Mouse (Mus musculus): Measurements from ENCODE around the gene Tmc5.

The Tmc5 gene

DNA sequence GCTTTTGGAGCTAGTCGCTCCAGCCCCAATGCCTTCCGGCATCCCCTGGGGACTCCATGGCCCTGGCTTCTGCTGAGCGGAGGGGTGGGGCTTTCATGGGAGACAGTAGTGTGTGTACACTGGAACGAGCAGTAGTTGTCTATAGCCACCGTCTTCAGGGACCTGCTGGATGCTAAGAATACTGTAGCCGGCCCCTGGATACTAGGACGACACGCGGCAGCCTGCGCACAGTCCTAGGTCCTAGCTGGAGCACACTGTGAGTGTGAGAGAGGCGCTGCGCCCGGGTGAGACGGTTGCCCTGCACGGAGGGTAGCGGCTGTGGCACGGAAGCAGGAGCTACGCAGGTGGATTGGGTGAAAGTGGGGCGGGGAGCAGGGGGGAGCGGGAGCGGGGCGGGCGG is at the start of gene Tmc5:
Tmc5 (plus strand) TSS at position 97 of the 400 bp plus-strand sequence.
- DNase-seq (ENCODE audit: low read depth in 2 of 2, low spot score in 2 of 2), result no peak

DNA sequence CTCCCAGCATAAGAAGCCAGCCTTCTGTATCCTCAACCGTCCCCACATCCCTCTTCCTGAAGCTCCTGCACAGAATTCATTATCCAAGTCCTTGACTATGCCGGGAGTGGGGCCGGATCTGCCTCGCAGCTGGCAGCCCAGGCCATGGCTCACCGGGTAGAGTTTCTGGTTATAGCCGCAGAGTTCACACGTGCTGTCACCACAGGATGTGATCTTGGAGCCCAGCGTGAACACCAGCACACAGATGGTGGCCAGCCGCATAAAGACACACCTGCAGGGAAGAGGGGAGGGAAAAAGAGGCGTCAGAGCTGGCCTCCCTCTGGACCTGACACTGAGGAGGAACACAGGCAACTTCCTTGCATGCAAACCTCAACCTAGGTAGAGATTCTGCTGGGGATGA is 49.6 kb upstream of the Tmc5 start:
- no peak for DNase-seq (ENCODE audit: low read depth in 2 of 2, low spot score in 2 of 2)

DNA sequence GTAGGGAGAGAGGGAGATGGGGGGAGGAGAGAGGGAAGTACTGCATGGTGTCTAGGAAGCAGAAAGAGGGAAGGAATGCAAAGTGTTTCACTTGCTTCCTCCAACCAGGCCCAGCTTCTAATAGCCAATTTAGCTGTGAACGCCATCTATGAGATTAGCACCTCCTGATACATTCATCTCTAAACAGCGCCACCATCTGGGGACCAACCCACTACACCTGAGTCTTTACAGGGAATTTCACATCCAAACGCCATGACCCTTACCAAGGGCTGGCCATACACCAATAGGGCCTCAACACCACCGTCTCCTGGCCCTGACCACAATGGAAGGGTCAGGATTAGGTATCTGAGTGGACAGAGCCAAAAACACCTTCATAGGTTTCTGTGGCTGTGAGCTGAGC is 43.2 kb upstream of the Tmc5 start:
- DNase-seq (ENCODE audit: low read depth in 2 of 2, low spot score in 2 of 2), result no peak

DNA sequence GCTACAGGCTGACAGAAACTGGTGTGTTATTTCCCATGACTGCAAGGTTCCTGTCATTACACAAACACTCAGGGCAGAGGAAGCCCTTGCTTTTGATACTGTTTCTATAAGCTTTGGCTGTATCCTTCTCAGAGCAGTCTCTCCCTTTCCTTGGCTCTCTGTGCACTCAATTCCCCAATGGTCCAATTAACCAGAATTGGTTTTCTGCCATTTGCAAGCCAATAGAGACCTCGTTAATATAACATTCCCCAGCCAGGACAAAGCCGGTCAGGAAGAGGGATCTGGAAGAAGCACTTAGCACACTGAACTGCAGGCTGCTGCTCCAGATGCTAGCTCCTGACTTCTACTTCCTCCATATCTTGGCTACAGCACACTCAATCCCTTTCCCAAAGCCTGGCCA is 42.8 kb upstream of the Tmc5 start:
- no peak for DNase-seq (ENCODE audit: low read depth in 2 of 2, low spot score in 2 of 2)

DNA sequence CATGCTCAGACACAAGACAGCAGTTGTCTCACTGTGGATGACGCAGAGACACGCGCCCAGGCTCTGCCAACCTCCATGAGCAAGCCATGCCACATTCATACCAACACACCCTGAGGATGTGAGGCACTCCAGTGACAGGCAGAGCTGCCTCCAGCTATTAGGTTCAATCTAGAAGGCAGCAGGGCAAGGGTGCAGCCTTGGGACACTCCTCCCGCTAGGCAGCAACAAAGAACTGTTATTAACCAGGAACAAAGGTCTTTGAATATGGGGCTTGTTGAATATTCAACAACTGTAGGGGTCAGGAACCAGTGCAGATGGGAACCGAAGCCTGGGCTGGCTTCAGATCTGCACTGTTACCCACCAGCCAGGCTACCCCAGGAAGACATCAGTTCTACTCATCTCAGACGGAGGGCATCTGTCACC is 28.0 kb upstream of the Tmc5 start:
- DNase-seq (ENCODE audit: low read depth in 2 of 2, low spot score in 2 of 2), result no peak

DNA sequence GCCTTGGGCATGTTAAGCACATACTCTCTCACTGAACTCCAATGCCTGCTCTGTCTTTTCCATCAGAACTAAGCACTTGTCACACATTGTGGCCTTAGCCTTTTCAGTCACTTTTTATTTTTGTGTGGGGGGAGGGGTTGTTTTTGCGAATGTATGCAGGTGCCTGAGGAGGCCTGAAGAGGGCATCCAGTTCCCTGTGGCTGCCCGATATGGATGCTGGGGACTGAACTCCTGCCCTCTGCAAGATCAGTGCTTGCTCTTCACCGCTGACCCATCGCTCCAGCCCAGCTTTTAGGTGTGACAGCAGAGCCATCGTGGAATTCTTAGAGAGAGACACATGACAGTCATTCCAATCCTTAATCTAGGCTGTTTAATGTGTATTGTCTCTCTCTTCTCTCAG is 25.7 kb upstream of the Tmc5 start:
- DNase-seq (ENCODE audit: low read depth in 2 of 2, low spot score in 2 of 2), result no peak

DNA sequence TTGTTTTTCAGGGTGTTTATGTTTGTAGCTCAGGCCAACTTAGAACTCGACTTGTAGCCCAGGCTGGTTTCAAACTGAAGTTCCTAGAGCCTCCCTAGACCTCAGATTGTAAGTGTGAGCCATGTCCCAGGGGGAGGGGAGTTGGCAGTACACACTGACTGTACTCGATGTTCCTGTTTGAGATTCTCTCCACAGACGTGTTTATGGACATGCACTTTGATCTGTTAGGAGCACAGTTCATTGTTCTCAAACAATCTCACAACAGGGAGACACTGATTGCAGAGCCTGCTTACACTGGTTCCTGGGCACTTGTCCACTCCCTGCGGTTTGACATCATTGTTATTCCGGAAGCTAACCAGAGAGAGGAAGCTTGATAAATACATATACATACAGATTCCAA is 25.1 kb upstream of the Tmc5 start:
- DNase-seq (ENCODE audit: low read depth in 2 of 2, low spot score in 2 of 2), result no peak

DNA sequence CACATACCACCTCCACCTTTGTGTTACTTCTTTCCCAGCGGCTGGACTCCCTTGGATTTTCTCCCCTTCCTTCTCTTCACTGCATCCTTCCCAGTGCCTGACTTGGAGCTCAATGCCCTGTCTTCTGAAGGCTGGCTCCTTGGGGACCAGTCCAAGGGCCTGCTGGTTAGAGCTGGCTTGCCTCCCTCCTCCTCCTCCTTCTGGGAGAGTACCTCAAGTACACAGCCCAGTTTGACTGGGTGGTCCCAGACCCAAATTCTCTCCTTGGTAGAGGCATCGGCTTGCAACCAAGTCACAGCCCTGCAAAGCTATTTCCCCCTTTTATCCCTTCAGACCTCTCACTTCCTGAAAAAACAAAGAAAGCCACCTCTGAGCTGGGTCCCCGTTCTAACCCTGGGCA is 18.8 kb upstream of the Tmc5 start:
- DNase-seq (ENCODE audit: low read depth in 2 of 2, low spot score in 2 of 2), result no peak

DNA sequence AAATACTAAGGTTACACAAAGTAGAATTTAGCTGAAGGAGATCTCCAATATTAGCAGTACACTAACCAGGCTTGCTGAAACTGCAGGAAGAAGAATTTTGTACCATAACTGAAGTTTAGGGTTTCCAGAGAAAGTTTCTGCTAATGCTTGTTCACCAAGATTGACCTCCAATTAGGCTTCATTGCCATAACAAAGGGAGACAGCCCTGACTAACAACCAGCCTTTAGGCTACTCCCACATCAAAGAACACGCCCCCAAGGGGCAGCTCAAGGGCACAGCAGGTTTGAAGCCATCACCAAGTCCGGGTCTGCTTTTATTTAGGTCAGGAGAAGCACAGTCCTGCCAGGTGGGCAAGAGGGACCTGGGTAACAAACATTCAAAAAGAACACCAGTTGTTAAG is 17.2 kb upstream of the Tmc5 start:
- DNase-seq (ENCODE audit: low read depth in 2 of 2, low spot score in 2 of 2), result no peak

DNA sequence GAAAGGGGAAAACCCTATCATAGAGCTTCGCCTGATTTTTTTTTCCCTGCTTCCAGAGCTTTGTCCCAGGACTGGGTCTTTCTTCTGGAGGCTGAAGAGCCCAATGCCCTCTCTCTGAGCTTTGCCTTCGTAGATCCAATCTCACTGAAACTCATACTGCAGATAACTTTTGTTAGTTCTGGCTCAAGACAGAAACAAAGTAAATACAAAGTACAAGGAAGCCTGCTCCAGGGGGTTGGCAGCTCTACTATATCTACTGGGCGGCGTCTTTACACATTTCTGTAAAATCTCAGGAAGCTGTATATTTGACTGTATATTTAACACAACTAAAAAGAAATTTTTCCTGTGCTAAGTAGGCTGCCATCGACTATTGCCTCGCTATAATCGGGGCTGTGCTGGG is 13.3 kb upstream of the Tmc5 start:
- no peak for DNase-seq (ENCODE audit: low read depth in 2 of 2, low spot score in 2 of 2)

DNA sequence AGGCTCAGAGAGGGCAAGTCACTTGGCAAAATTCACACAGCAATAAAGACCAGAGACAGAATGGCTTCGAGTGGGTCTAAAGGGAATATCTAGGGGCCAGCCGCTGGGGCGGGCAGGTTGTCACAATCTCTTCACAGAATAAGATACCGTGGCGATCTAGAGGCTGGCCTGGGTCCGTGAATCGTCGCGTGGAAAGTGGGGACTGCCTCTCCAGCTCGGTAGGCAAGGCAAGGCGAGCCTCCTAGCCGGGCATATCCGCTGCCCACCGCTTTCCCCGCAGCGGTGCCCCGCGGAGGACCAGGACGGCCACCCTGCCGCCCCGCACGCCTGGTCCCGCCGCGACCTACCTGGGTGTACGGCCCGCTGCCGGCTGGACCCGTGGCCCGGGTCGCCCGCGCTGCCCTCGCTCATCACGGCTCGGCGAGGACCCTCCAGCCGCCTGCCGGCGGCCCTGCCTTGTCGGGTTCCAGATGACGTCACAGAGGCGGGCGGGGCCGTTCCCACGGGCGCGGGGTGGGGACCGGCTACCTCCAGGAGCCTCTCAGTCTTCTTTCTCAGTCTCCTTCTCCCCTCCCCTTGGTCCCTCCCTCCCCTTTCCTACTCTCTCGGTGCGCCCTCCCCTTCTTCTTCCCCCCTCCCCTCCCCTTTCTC is 12.7 kb upstream of the Tmc5 start, which contains the start of gene Tmc7:
Tmc7 (minus strand) TSS at position 480 of the 651 bp plus-strand sequence.
- peak in 1 of 2 experiments; percentile 7 for DNase-seq (ENCODE audit: low read depth in 2 of 2, low spot score in 2 of 2)

DNA sequence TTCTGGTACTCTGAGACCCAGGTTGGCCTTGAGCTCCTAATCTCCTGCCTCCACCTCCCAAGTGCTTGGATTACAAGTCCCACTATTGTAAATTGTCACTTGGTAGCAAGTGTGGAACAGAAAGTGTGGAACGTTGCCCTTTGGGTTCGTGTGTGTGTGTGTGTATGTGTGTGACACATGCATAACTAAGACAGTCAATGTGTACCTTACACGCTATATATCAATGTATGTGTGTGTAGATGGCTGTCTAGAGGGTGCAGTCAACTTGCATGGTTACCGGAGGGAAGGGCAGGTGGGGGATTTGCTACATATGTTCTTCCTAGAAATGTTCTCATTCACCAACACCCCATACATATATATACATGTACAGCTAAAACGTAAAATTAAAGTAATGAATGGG is 12.2 kb upstream of the Tmc5 start:
- DNase-seq (ENCODE audit: low read depth in 2 of 2, low spot score in 2 of 2), result no peak

DNA sequence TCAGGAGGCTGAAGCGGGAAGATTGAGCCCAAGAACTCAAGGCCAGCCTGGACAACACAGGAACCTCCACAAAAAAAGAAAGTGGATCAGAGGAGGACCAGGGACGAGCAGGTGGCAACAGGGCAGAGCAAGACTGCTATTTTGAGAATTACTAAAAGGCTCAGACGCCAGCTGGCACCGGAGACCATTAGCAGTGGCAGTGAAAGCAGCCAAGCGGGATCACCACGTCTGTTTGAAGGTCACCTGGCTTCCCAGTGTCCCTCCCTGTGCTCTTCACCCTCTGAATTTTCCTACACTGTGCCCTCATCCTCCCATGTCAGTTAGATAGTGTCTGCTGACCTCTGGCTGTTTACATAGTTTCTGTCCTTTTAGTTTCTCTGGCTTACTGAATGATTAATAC is 11.2 kb upstream of the Tmc5 start:
- DNase-seq (ENCODE audit: low read depth in 2 of 2, low spot score in 2 of 2), result no peak

DNA sequence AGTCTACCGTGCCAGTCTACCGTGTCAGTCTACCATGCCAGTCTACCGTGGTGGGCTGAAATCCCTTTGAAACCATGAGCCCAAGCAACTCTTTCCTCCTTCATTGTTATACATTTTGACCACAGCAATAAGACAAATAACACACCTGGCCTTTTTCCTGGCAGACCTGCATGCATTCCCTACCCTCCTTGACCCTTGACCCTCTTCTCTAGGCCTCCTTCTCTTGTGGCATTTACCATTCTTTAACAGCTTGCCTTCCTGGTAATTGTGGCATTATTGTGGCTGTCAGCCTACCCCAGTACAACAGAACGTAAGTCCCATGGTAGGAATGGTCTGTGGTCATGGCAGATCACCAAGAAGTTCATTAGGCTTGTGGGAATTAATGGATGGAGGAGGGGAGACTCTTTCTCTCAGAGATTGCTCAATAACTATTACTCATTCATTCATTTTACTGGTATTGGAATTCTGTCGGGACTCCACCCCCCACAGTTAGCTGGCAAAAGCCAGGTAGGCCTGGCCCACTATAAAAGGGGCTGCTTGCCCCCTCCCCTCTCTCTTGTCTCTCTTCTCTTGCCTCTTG is 6.3 kb upstream of the Tmc5 start:
- DNase-seq (ENCODE audit: low read depth in 2 of 2, low spot score in 2 of 2), result no peak

DNA sequence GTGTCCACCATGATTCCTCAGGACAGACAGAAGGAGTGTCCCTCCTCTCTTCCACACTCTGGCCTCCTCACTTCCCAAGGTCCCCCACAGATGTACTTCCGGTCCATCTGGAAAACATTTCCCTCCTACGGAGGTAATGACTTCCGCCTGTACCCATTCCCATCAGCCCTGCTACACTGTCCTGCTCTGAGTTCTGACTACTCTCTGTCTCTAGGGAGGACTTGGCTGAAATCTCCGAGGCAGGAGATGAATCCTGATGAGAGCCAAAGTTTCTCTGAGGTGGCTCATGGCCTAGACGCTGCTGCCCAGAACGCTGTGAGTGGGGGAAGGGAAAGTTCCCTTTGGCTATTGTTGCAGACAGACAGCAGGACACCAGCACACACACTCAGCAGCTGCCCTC is 5.0 kb upstream of the Tmc5 start:
- no peak for DNase-seq (ENCODE audit: low read depth in 2 of 2, low spot score in 2 of 2)

DNA sequence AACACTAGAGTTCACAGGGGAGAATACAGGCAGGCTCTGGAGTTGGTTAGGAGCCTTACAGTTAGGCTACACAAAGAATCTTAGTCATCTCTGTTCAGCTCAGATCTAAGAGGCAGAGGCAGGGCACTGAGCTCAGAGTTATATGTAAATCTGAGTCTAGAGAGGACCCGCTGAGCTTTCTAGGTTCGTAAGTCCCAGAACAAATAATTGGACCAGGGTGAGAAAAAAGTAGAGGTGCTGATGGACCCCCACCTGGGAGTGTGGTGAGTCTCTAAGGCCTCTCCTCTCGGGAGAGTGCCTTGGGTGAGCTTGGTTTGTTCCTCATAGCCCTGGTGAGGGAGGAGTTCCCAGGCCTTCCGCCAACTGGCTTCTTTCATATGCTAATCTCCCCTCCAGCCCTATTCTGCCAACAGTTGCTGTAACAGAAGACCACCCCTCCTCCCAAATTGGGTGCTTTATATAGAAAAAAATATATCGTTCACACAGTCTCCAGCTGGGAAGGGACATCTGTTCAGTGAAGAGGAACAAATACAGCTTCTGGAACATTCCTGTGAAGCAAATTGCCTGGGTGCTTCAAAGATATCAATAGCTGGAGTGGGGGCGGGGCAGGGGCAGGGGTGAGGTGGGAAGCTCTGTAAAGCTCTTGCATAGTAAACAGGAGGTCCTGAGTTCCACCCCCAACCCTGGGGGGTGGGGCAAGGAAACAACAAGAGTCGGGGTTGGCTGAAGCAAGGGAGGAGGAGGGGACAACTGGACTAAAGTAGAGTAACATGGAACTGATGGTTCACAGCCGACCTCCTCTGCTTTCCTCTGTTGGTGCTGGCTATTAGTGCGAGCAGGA is 3.3 kb upstream of the Tmc5 start:
- DNase-seq (ENCODE audit: low read depth in 2 of 2, low spot score in 2 of 2), result no peak

DNA sequence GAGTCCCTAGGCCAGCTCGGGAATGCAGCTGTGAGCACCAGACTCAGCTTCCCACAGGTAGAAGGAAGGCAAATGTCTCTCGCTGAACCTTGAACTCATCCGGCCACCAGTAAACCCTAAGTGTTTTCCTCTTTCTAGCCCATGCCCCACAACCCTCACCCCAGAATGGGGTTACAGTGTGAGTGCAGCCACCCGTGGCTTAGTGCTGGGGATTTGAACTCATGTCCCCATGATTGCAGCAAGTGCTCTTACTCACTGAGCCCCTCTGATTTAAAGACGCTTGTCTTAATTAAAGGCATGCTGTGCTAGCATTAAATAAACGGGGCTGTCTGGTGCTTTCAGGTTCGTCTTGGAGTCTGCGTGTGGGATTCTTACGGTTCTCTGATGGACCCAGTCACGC is 2.5 kb upstream of the Tmc5 start:
- no peak for DNase-seq (ENCODE audit: low read depth in 2 of 2, low spot score in 2 of 2)

DNA sequence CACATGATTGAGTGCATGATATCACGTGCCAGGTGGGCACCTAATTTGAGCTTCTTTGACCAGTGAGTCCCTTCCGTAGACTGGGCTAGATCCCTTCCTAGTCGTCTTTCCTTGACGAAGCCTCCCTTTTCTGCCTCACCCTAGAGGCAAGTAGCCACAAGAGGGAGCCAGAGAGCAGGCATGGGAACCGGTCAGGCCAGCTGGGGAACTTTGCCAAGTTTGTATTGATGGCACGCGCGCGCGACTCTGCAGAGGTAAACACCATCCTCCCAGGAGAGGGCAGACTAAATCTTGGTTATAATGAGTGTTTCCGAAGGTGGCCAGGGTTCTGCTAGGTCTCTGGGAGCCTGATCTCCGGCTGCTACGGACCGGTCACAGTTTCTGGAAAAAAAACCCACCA is 1.9 kb upstream of the Tmc5 start:
- peak; percentile 66 to 76 for DNase-seq (ENCODE audit: low read depth in 2 of 2, low spot score in 2 of 2)

DNA sequence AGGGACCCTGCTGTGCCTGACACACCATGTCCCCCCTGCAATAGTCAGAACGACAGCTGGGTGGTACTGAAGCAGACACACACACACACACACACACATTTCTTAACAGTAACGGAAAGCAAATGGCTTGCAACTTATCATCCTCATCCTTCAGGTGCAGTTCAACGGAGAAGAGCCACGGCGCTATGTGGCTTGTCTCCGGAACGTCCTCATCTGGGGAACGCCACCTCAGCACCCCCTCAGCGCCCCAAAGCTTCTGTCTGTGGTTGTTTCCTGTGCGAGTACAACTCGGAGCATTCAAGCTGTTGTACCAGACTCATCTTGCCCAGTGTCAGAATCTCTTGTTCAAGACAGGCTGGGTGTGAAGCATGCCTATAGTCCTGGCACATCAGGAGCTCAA is 826 bp upstream of the Tmc5 start:
- DNase-seq (ENCODE audit: low read depth in 2 of 2, low spot score in 2 of 2), result no peak

DNA sequence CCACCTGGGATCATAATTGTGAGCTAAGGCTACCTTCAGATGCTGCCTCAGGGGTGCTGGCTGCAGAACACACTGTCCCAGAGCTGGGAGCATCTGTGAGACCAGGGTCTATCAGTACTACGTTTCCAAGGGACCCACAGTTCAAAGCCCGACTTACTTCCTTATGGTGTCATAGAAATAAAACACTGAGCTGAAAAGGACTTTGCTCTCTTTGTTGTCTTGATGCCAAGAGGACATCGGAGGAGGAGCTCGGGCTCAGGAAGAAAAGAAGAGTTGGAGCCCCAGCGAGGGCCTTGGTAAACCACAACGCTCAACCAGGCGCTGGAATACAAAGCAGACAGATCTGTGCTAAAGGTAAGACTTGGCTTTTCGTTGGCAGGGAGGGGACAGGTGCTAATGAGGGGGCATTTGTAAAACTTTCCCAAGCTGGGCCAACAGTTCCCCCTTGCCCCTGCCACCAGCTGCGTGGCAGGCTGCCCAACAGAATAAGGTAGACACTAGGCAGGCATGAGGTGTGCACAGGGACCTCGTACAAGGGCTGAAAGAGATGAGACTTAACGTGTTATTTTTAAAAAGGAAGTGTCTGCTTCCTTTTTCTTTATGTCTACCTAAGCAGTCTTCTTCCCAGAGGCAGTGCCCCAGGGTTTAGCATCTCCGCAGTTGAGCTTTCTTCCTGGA is 3.0 kb downstream of the Tmc5 start:
- DNase-seq (ENCODE audit: low read depth in 2 of 2, low spot score in 2 of 2), result no peak

DNA sequence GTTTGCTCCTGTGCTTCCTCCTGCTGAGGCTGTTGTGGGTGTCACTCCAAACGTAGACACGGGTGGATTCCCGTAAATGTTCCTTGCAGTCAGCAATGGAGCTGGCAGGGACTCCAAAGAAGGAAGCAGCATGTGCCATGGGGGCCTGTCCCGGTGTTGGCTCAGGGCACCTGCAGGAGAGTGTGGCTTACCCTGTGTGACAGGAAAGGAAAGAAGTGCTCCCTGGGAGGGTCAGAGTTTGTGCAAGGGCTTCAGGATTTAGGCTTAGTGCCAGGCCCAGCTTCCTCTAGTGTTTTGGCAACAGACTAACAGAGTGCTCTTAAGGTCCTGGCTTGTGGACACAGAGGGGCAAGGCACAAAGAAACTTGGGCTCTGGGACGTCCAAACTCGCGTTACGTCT is 7.7 kb downstream of the Tmc5 start:
- DNase-seq (ENCODE audit: low read depth in 2 of 2, low spot score in 2 of 2), result no peak

DNA sequence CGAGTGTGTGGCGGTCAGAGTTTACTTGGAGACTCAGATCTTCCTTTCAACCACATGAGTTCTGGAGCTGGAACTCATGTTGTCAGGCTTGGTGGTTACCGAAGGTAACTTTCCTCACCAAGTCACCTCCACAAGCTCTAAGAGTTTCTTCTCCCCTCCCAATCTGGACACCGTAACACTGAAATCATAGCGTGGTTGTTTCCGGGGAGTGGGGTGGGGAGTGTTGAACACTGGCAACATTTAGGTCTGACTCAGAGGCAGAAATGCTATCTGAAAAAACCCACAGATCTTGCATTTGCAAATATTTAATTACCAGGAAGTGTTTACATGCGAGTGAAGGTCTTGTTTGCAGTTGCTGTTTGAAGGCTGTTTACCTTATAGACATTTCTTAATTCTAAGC is 12.7 kb downstream of the Tmc5 start:
- DNase-seq (ENCODE audit: low read depth in 2 of 2, low spot score in 2 of 2), result no peak

Data from CD8-positive naive resting alpha-beta T cell, adult 2 months (primary cell).